ENCODE assay signal across 13 mouse cellular contexts in the genomic region with DNA sequence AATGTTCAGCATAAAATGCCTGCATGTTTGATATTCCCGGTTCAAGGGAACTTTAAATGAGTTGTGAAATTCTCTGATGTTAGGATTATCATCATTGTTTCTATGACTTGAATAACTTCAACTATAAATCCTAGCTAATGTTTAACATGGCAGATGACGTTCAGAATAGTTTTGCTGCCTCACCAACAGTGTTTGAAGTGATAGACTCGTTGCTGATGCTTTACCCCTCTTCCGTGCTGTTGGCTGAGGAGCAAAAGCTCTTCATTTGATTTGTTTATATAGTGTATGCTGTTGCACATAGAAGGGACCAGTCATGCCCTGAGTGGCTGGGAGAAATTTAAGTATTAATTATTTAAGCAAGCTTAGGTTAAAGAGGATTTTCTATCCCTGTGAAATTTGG.
DNase-seq lines count a peak whose midpoint lies in the region; ATAC-seq lines count a peak whose summit lies in the region.
"Had no signal": no experiment of that assay in that cellular context is flagged by ENCODE, and none has a peak within 500 bp of the region (broad histone marks: within the 10 kb centered on the region; RNA-seq: fewer than 3 reads in every experiment).

No protein-coding gene starts in this region.

- ATAC-seq in limb, embryonic 12.5 days (ENCODE audit: insufficient number of reproducible peaks, insufficient read depth, low FRiP score, low TSS enrichment, low read depth), result no peak
- ATAC-seq in embryonic facial prominence, embryonic 15.5 days (ENCODE audit: insufficient number of reproducible peaks, low FRiP score, low TSS enrichment, low read depth), result no peak
- ATAC-seq in stomach, embryonic 15.5 days (ENCODE audit: insufficient read depth, low FRiP score, low read depth), result no peak
- ATAC-seq: inflammation-experienced regulatory T-cells, adult 6 months; liver, embryonic 12.5 days; midbrain, embryonic 15.5 days had no signal

- H3K4me3 ChIP-seq in heart, embryonic 10.5 days, result no peak overlapping the region
- H3K4me3 ChIP-seq in limb, embryonic 12.5 days (replicated peaks), result no peak overlapping the region
- H3K4me3 ChIP-seq in limb, embryonic 10.5 days, result no peak overlapping the region
- H3K4me3 ChIP-seq in embryonic facial prominence, embryonic 15.5 days (replicated peaks), result no peak overlapping the region
- no peak overlapping the region for H3K4me3 ChIP-seq in stomach, embryonic 15.5 days (replicated peaks)
- H3K4me3 ChIP-seq: left cerebral cortex, adult 2 months; liver, embryonic 12.5 days; midbrain, embryonic 15.5 days had no signal

- peak overlapping the region; percentile 67; the same call in 1 of the 2 replicates for H3K27ac ChIP-seq in heart, embryonic 10.5 days
- no peak overlapping the region for H3K27ac ChIP-seq in limb, embryonic 12.5 days
- no peak overlapping the region; the same call in 1 of the 2 replicates for H3K27ac ChIP-seq in limb, embryonic 10.5 days
- no peak overlapping the region for H3K27ac ChIP-seq in embryonic facial prominence, embryonic 15.5 days (replicated peaks)
- H3K27ac ChIP-seq in stomach, embryonic 15.5 days, result 0 out of 2 replicates have a peak overlapping the region, but pooled peaks have one; percentile 80
- H3K27ac ChIP-seq: left cerebral cortex, adult 2 months; liver, embryonic 12.5 days; midbrain, embryonic 15.5 days had no signal

- H3K36me3 ChIP-seq in heart, embryonic 10.5 days, result peaks cover 21% of the 10 kb centered on the region; the same call in 1 of the 2 replicates
- H3K36me3 ChIP-seq in limb, embryonic 12.5 days, result peaks cover 34% of the 10 kb centered on the region
- peaks cover 25% of the 10 kb centered on the region for H3K36me3 ChIP-seq in limb, embryonic 10.5 days
- peaks cover 6% of the 10 kb centered on the region; the same call in 1 of the 2 replicates for H3K36me3 ChIP-seq in embryonic facial prominence, embryonic 15.5 days
- peaks cover 1% of the 10 kb centered on the region; the same call in 1 of the 2 replicates for H3K36me3 ChIP-seq in stomach, embryonic 15.5 days

- no peak for DNase-seq in heart, embryonic 10.5 days (ENCODE audit: low spot score)
- no peak for DNase-seq in heart, postnatal 4 days
- no peak for DNase-seq in limb, embryonic 10.5 days (ENCODE audit: low spot score)
- DNase-seq in gastrocnemius, postnatal 4 days (ENCODE audit: low spot score in 2 of 2), result no peak
- DNase-seq: thymus, postnatal 25 days had no signal

- H3K27me3 ChIP-seq in heart, embryonic 10.5 days (ENCODE audit: insufficient read depth, poor library complexity, severe bottlenecking), result no peaks in the 10 kb centered on the region
- no peaks in the 10 kb centered on the region for H3K27me3 ChIP-seq in limb, embryonic 12.5 days
- H3K27me3 ChIP-seq in limb, embryonic 10.5 days (ENCODE audit: low read depth, poor library complexity, severe bottlenecking), result no peaks in the 10 kb centered on the region
- H3K27me3 ChIP-seq in embryonic facial prominence, embryonic 15.5 days, result no peaks in the 10 kb centered on the region
- no peaks in the 10 kb centered on the region for H3K27me3 ChIP-seq in stomach, embryonic 15.5 days (replicated peaks)
- H3K27me3 ChIP-seq: liver, embryonic 12.5 days; midbrain, embryonic 15.5 days had no signal

- peak overlapping the region; percentile 42; the same call in 1 of the 2 replicates for H3K4me2 ChIP-seq in limb, embryonic 12.5 days
- 0 out of 2 replicates have a peak overlapping the region, but pooled peaks have one; percentile 37 for H3K4me2 ChIP-seq in embryonic facial prominence, embryonic 15.5 days (replicated peaks)
- peak overlapping the region; percentile 35; the same call in 1 of the 2 replicates for H3K4me2 ChIP-seq in stomach, embryonic 15.5 days
- H3K4me2 ChIP-seq: liver, embryonic 12.5 days; midbrain, embryonic 15.5 days had no signal

- no peak overlapping the region for H3K9ac ChIP-seq in limb, embryonic 12.5 days (replicated peaks)
- no peak overlapping the region for H3K9ac ChIP-seq in embryonic facial prominence, embryonic 15.5 days
- H3K9ac ChIP-seq in stomach, embryonic 15.5 days, result no peak overlapping the region
- H3K9ac ChIP-seq: liver, embryonic 12.5 days; midbrain, embryonic 15.5 days had no signal

- 77% methylated on average over 4 of the region's 4 CpGs for WGBS in heart, embryonic 10.5 days
- WGBS in limb, embryonic 12.5 days, result 52% methylated on average over 4 of the region's 4 CpGs
- WGBS in limb, embryonic 10.5 days, result 78% methylated on average over 4 of the region's 4 CpGs
- WGBS in embryonic facial prominence, embryonic 15.5 days, result 37% methylated on average over 4 of the region's 4 CpGs
- 36% methylated on average over 4 of the region's 4 CpGs for WGBS in stomach, embryonic 15.5 days

- H3K9me3 ChIP-seq in heart, embryonic 10.5 days, result no peaks in the 10 kb centered on the region
- no peaks in the 10 kb centered on the region for H3K9me3 ChIP-seq in limb, embryonic 12.5 days
- no peaks in the 10 kb centered on the region for H3K9me3 ChIP-seq in limb, embryonic 10.5 days (replicated peaks)
- no peaks in the 10 kb centered on the region for H3K9me3 ChIP-seq in embryonic facial prominence, embryonic 15.5 days (replicated peaks)
- H3K9me3 ChIP-seq in stomach, embryonic 15.5 days, result no peaks in the 10 kb centered on the region
- H3K9me3 ChIP-seq: G1E; liver, embryonic 12.5 days; midbrain, embryonic 15.5 days had no signal

- H3K4me1 ChIP-seq in heart, embryonic 10.5 days, result peaks cover 14% of the 10 kb centered on the region
- H3K4me1 ChIP-seq in limb, embryonic 12.5 days (replicated peaks), result peaks cover 14% of the 10 kb centered on the region
- H3K4me1 ChIP-seq in limb, embryonic 10.5 days, result peaks cover 12% of the 10 kb centered on the region
- peaks cover 9% of the 10 kb centered on the region; the same call in 1 of the 2 replicates for H3K4me1 ChIP-seq in embryonic facial prominence, embryonic 15.5 days
- no peaks in the 10 kb centered on the region for H3K4me1 ChIP-seq in stomach, embryonic 15.5 days
- H3K4me1 ChIP-seq: liver, embryonic 12.5 days had no signal

Comparison
In these comparisons a context has a peak if more than half of its experiments do, and no peak if none do; other contexts are left out.
1. H3K27ac ChIP-seq: peak in heart, embryonic 10.5 days (single experiment) and stomach, embryonic 15.5 days (single experiment); none in limb, embryonic 12.5 days (single experiment), limb, embryonic 10.5 days (single experiment) and embryonic facial prominence, embryonic 15.5 days (single experiment).
2. Peak in every context shown above with its lines, with median percentiles within 50 percentile points of each other: H3K4me2 ChIP-seq.